Mouse (Mus musculus) kidney, postnatal 0 days (tissue): Measurements from ENCODE around the gene Usp6nl. TPM values are rescaled to one million over a fixed set of nuclear protein-coding genes. Genes with fewer than 3 reads are reported as not detected.

Source experiments
- ATAC-seq: fragments of 200-750 bp; cut with Nextera tagmentation; replicated peaks from 2 replicates; pipeline ENCODE4 v1.8.0; 2017; ENCODE audit warnings: low read depth, moderate number of reproducible peaks, moderate TSS enrichment, moderate library complexity; ENCODE audit not compliant: low FRiP score
- DNase-seq: peaks from one replicate; pipeline ENCODE4 v3.0.0-alpha.2; 2016; ENCODE audit warnings: low spot score
- H3K27ac ChIP-seq: fragments of 300-500 bp; sonication (generic); 2 replicates; pipeline ENCODE4 v1.5.1; 2014; ENCODE audit warnings: mild to moderate bottlenecking
- H3K27me3 ChIP-seq: fragments of 300-500 bp; sonication (generic); 2 replicates; pipeline ENCODE4 v1.6.1; 2014; ENCODE audit warnings: low read length, mixed read lengths; ENCODE audit not compliant: insufficient read depth
- H3K36me3 ChIP-seq: fragments of 300-500 bp; sonication (generic); 2 replicates; pipeline ENCODE4 v1.6.1; 2014; ENCODE audit warnings: low read length, mixed read lengths; ENCODE audit not compliant: insufficient read depth
- H3K4me1 ChIP-seq: fragments of 300-500 bp; sonication (generic); replicated peaks from 2 replicates; pipeline ENCODE4 v1.6.1; 2014; ENCODE audit warnings: antibody characterized with exemption, low read length, mixed read lengths; ENCODE audit not compliant: insufficient read depth
- H3K4me2 ChIP-seq: fragments of 300-500 bp; sonication (generic); 2 replicates; pipeline ENCODE4 v1.6.1; 2014; ENCODE audit warnings: mild to moderate bottlenecking, low read length, moderate library complexity, mixed read lengths
- H3K4me3 ChIP-seq: fragments of 300-500 bp; sonication (generic); replicated peaks from 2 replicates; pipeline ENCODE4 v1.5.1; 2014; ENCODE audit warnings: low read depth, low read length
- H3K9ac ChIP-seq: fragments of 300-500 bp; sonication (generic); 2 replicates; pipeline ENCODE4 v1.6.1; 2014; ENCODE audit warnings: low read depth, low read length
- H3K9me3 ChIP-seq: fragments of 300-500 bp; sonication (generic); replicated peaks from 2 replicates; pipeline ENCODE4 v1.6.1; 2016; ENCODE audit warnings: low read length, inconsistent platforms, mixed read lengths
- CTCF ChIP-seq: IDR thresholded peaks from 2 replicates; pipeline ENCODE4 v1.5.1; 2016; ENCODE audit warnings: antibody characterized with exemption, low read depth, mild to moderate bottlenecking, moderate library complexity
- WGBS: fragments of 180-500 bp; shearing (Covaris S2); extraction: QIAGEN DNeasy Blood & Tissue Kit; methylation state at CpG from one replicate; pipeline ENCODE4 v1.1.7; 2014; 5-methylcytosine and 5-hydroxymethylcytosine counted together
- polyA plus RNA-seq: library from polyadenylated mRNA; unstranded; fragments of >200 nt; fragmentation: Nextera tagmentation; extraction: Ambion mirVana; gene quantifications from 2 replicates; pipeline ENCODE4 v1.2.1, GENCODE M21; 2015

The Usp6nl gene
- polyA plus RNA-seq, 1 experiment from 2014 or later: 9.8 TPM

DNA sequence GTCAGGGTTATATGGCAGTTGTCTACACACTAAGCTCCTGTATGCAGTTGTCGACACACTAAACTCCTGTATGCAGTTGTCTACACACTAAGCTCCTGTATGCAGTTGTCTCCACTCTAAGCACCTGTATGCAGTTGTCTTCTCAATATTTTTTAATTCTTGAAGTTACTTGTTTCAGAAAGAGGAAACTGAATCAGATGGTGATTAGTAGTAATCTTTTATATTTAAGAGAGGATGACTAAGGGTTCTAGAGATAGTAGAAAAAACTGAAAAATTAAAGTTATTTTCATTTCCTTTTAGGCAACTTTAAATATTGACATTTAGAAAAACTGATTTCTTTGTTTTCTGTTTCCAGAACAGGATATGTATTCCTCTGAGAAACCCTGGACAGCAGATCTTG, 13.5 kb downstream of the Usp6nl start:
- no peaks in the 10 kb centered on the region for H3K9me3 ChIP-seq
- ATAC-seq (no peak), DNase-seq (no peak)
- no peak overlapping the region for H3K27ac ChIP-seq
- WGBS: 95% methylated on average over 1 of the region's 1 CpGs
- no peaks in the 10 kb centered on the region for H3K27me3 ChIP-seq
- H3K4me3 ChIP-seq: no peak overlapping the region
- H3K4me2 ChIP-seq: no peak overlapping the region
- TF ChIP-seq CTCF: no peak
- H3K9ac ChIP-seq: no peak overlapping the region
- H3K4me1 ChIP-seq: peaks cover 21% of the 10 kb centered on the region
- 0 out of 2 replicates have a peak, but pooled peaks cover 2% of the 10 kb centered on the region for H3K36me3 ChIP-seq

DNA sequence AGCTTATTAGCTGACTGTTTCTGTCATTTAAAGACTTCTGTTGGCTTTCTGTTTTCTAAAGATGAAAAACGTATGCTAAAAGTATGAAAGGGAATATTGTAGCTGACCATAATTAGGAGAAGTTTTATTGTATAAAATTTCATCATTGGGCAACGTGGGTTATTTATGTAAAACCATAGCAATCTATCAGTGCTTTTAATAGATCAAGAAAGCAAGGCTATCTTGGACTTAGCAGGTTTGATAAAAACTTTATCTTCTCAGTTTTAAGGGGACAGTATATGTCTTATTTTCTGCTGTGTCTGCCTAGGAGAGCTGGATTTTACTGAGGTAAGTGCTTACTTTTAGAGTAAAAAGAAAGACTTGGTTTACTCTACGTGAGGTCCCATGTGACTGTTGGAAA, 14.2 kb downstream of the Usp6nl start:
- no peak overlapping the region for H3K4me3 ChIP-seq
- peaks cover 20% of the 10 kb centered on the region for H3K4me1 ChIP-seq
- WGBS: 95% methylated on average over 3 of the region's 3 CpGs
- H3K9me3 ChIP-seq: no peaks in the 10 kb centered on the region
- no peak for TF ChIP-seq CTCF
- H3K27ac ChIP-seq: no peak overlapping the region
- H3K36me3 ChIP-seq: 0 out of 2 replicates have a peak, but pooled peaks cover 2% of the 10 kb centered on the region
- DNase-seq (no peak), ATAC-seq (no peak)
- H3K4me2 ChIP-seq: no peak overlapping the region
- H3K27me3 ChIP-seq: no peaks in the 10 kb centered on the region
- H3K9ac ChIP-seq: no peak overlapping the region

DNA sequence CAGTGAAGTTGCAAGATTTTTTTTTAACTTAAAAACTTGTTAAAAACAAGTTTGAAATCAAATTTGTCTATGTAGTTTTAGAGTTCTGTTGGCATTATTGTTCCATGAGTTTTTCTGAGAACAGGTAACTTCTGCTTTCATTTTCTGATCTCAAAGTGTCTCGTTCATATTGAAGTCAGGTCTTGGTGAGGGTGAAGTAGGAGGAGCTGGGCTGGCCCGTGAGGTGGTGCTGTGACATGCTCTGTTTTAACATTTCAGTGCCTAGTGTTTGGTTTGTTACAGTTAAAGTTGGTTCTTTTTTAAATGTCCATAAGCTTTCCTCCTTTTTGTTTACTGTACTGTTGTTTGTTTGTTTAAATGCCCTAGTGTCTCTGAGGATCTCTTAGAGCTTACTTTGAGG, 15.0 kb downstream of the Usp6nl start:
- Histone ChIP-seq H3K36me3 (0 out of 2 replicates have a peak, but pooled peaks cover 2% of the 10 kb centered on the region), H3K27ac (no peak overlapping the region), H3K9ac (no peak overlapping the region), H3K4me2 (no peak overlapping the region), H3K27me3 (no peaks in the 10 kb centered on the region), H3K4me1 (peaks cover 14% of the 10 kb centered on the region), H3K4me3 (no peak overlapping the region), H3K9me3 (no peaks in the 10 kb centered on the region)
- no peak for DNase-seq
- no peak for TF ChIP-seq CTCF
- ATAC-seq: no peak
- WGBS: 76% methylated on average over 2 of the region's 2 CpGs

DNA sequence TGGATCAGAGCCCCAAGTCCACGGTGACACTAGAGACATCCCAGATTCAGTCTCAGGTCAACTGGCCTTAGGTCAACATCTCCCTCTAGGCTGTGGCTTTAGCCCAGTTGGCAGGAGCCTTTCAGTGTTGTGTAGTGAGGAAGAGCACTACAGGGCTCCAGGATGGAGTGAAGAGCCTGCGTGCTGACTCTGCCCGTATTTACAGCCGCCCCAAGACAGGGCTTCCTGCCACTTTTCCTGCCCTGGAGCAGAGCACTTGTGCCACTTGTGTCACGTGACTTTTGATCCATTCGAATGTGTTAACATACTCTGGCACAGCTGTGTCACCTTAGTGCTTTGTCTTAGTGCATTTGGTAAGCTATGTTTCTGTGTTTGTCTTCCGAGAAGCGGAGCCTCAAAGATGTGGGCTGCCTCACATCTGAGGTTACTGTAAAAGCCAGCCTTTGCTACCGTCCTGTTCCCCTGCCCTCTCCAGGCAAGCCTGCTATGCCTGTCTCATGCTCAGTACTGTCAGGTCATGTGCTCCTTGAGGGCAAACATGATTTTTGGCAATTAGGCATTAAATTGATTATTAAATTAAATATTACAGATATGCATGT, 15.7 kb downstream of the Usp6nl start:
- 84% methylated on average over 9 of the region's 9 CpGs for WGBS
- Histone ChIP-seq H3K9me3 (no peaks in the 10 kb centered on the region), H3K9ac (no peak overlapping the region), H3K27me3 (no peaks in the 10 kb centered on the region), H3K27ac (no peak overlapping the region), H3K4me3 (no peak overlapping the region), H3K4me2 (no peak overlapping the region), H3K4me1 (peaks cover 11% of the 10 kb centered on the region), H3K36me3 (0 out of 2 replicates have a peak, but pooled peaks cover 2% of the 10 kb centered on the region)
- ATAC-seq: no peak
- no peak for TF ChIP-seq CTCF
- no peak for DNase-seq

DNA sequence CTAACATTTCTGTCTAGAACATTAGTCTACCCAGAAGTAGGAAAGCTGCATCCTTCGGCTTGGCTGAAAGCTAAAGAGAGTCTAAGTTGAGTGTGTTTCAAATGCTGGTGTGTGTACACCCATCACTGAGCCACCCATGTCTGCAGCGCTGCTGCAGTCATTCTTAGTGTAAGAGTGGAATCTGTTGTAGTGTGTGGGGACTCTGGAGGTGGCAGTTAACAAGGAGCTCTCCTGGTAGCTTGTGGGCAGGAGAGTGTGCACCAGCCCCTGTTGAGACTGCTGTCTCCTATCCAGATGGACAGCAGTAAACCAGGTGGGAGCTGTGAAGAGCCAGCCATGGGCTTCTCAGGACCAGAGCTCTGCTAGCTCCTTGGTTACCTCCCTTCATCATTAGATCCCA, 18.0 kb downstream of the Usp6nl start:
- Histone ChIP-seq H3K4me2 (no peak overlapping the region), H3K9ac (no peak overlapping the region), H3K9me3 (no peaks in the 10 kb centered on the region), H3K36me3 (0 out of 2 replicates have a peak, but pooled peaks cover 2% of the 10 kb centered on the region), H3K4me3 (no peak overlapping the region), H3K4me1 (peaks cover 5% of the 10 kb centered on the region), H3K27me3 (no peaks in the 10 kb centered on the region), H3K27ac (no peak overlapping the region)
- ATAC-seq: no peak
- WGBS: 97% methylated on average over 2 of the region's 2 CpGs
- no peak for TF ChIP-seq CTCF
- no peak for DNase-seq

DNA sequence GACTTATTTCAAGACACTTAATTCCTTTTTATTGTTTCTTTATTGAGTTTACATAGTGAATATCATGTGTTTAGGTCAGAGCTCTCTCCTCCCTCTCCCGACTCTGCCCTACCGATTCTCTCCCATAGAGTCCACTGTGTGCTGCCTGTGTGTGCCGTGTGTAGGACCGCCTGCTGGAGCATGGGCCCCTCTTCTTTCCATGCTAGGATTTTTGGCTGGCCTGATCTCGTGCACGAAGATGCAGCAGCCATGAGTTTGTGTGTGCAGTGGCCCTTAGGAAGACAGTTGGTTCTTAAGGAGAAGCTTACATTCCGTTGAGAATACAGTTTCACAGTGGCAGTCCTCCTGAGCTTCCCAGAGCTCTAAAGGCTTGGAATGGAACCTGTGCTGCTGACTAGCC, 19.0 kb downstream of the Usp6nl start:
- no peak for ATAC-seq
- 76% methylated on average over 7 of the region's 7 CpGs for WGBS
- no peak for TF ChIP-seq CTCF

More for the DNA sequence above, 19.0 kb downstream of the Usp6nl start:
- Histone ChIP-seq H3K4me3 (no peak overlapping the region), H3K9ac (no peak overlapping the region), H3K27ac (no peak overlapping the region), H3K36me3 (0 out of 2 replicates have a peak, but pooled peaks cover 2% of the 10 kb centered on the region), H3K4me2 (no peak overlapping the region), H3K4me1 (peaks cover 5% of the 10 kb centered on the region), H3K27me3 (no peaks in the 10 kb centered on the region), H3K9me3 (no peaks in the 10 kb centered on the region)
- DNase-seq: no peak
